Mouse (Mus musculus): ENCODE measurements around the gene Rpl36.

Gene Rpl36

GRCm38 (mm10) chr17:56613236-56613844, at the start of gene Rpl36:
TSS of gene Rpl36 (plus strand) at chr17:56613416.
- peak; percentile 28; the same call in 1 of the 2 replicates for TF ChIP-seq GATA4 (IDR thresholded peaks at IDR 0.05; ENCODE audit: insufficient replicate concordance, low read length)

GRCm38 (mm10) chr17:56566293-56566692, 46.9 kb upstream of the Rpl36 start:
- TF ChIP-seq GATA4 (IDR thresholded peaks at IDR 0.05; ENCODE audit: insufficient replicate concordance, low read length), result no peak

- TF ChIP-seq GATA4 (IDR thresholded peaks at IDR 0.05; ENCODE audit: insufficient replicate concordance, low read length), result no peak
These were observed 46.3 kb upstream of the Rpl36 start for GRCm38 (mm10) chr17:56566918-56567317.

- no peak for TF ChIP-seq GATA4 (IDR thresholded peaks at IDR 0.05; ENCODE audit: insufficient replicate concordance, low read length)
These were observed 45.8 kb upstream of the Rpl36 start for GRCm38 (mm10) chr17:56567370-56567769.

- no peak for TF ChIP-seq GATA4 (IDR thresholded peaks at IDR 0.05; ENCODE audit: insufficient replicate concordance, low read length)
These were observed 42.9 kb upstream of the Rpl36 start for GRCm38 (mm10) chr17:56570287-56570686.

GRCm38 (mm10) chr17:56572154-56572553, 41.1 kb upstream of the Rpl36 start:
- TF ChIP-seq GATA4 (IDR thresholded peaks at IDR 0.05; ENCODE audit: insufficient replicate concordance, low read length), result no peak

- no peak for TF ChIP-seq GATA4 (IDR thresholded peaks at IDR 0.05; ENCODE audit: insufficient replicate concordance, low read length)
These were observed 40.3 kb upstream of the Rpl36 start for GRCm38 (mm10) chr17:56572939-56573338.

- TF ChIP-seq GATA4 (IDR thresholded peaks at IDR 0.05; ENCODE audit: insufficient replicate concordance, low read length), result no peak
These were observed 30.1 kb upstream of the Rpl36 start for GRCm38 (mm10) chr17:56583071-56583470.

GRCm38 (mm10) chr17:56583611-56584256, 29.5 kb upstream of the Rpl36 start:
- TF ChIP-seq GATA4 (IDR thresholded peaks at IDR 0.05; ENCODE audit: insufficient replicate concordance, low read length), result no peak

- TF ChIP-seq GATA4 (IDR thresholded peaks at IDR 0.05; ENCODE audit: insufficient replicate concordance, low read length), result no peak
These were observed 28.7 kb upstream of the Rpl36 start, which contains the start of the genes Safb2 and Safb for GRCm38 (mm10) chr17:56584257-56585130. TSS of gene Safb2 (minus strand) at chr17:56584585. TSS of gene Safb (plus strand) at chr17:56584825.

- no peak for TF ChIP-seq GATA4 (IDR thresholded peaks at IDR 0.05; ENCODE audit: insufficient replicate concordance, low read length)
These were observed 27.9 kb upstream of the Rpl36 start for GRCm38 (mm10) chr17:56585171-56585821.

- no peak for TF ChIP-seq GATA4 (IDR thresholded peaks at IDR 0.05; ENCODE audit: insufficient replicate concordance, low read length)
These were observed 25.4 kb upstream of the Rpl36 start for GRCm38 (mm10) chr17:56587773-56588172.

GRCm38 (mm10) chr17:56588921-56589320, 24.3 kb upstream of the Rpl36 start:
- no peak for TF ChIP-seq GATA4 (IDR thresholded peaks at IDR 0.05; ENCODE audit: insufficient replicate concordance, low read length)

GRCm38 (mm10) chr17:56592553-56592952, 20.7 kb upstream of the Rpl36 start:
- no peak for TF ChIP-seq GATA4 (IDR thresholded peaks at IDR 0.05; ENCODE audit: insufficient replicate concordance, low read length)

Data from liver, adult (tissue).